Mouse (Mus musculus): ENCODE measurements around the gene Cul3. TPM values are rescaled to one million over a fixed set of nuclear protein-coding genes. Genes with fewer than 3 reads are reported as not detected.
"Not testable (repeated sequence)": the region's sequence is repeated elsewhere in the genome, so short reads cannot be mapped to it uniquely, and the experiment has no call there.

Cul3 gene
- polyA plus RNA-seq (2015; fragmentation: Nextera tagmentation; extraction: Ambion mirVana), result 25.9 and 29.0 TPM in 2 replicates

DNA sequence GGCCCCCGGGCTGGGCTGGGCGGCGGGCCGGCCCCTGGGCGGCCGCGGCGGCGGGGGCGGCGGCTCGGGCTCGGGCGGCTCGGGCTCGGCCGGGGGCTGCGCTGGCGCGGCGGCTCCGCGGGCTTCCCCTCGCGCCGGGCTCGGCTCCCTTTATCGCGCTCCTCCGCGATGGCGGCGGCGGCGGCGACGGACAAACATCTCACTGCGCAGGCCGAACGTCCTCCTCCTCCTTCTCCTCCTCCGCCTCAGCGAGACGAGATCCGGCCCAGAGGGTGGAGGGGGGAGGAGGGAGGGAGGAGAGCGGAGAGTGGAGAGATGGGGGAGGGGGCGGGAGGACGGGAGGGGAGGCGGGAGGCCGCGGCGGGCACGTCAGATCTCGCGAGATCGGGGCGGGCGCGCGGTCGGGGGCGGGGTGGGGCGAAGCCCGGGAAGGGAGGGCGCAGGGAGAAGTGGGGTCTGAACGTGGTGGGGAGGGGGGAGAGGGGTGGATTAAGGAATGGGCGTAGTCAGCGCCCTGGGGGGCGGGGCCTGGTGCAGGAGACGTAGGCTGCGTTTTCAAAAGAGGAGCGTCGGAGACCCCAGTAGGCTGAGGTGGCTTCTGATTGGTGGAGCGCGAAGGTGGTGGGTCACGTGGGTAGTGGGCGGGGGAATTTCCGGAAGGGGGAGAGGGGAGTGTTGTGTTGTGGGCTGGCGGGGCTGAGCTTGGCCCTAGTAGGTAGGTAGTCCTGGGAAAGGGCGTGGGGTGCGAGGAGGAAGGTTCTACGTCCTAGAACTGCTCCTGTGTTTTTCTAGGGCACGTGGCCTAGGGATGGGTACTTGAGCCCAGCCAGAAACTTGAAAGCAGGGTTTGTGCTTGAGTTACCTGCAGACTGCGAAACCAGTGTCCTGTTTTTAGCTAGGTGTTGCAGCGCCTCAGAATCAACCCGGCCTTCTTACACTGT is at the start of gene Cul3:
Cul3 (minus strand) TSS at position 45 of the 941 bp plus-strand sequence.
- Histone ChIP-seq H3K4me2 (peak within 1 kb of the TSS; percentile 72), H3K4me1 (replicated peaks) (peaks cover 30% of the 10 kb centered on the region), H3K36me3 (no peaks in the 10 kb centered on the region), H3K27ac (replicated peaks) (peak within 1 kb of the TSS; percentile 98), H3K27me3 (no peaks in the 10 kb centered on the region), H3K4me3 (peak within 1 kb of the TSS; percentile 97), H3K9ac (peak within 1 kb of the TSS; percentile 97), H3K9me3 (no peaks in the 10 kb centered on the region)
- WGBS, result 1% methylated on average over 56 of the region's 85 CpGs
- peak; percentile 99 for ATAC-seq (ENCODE audit: low FRiP score, low read depth)

DNA sequence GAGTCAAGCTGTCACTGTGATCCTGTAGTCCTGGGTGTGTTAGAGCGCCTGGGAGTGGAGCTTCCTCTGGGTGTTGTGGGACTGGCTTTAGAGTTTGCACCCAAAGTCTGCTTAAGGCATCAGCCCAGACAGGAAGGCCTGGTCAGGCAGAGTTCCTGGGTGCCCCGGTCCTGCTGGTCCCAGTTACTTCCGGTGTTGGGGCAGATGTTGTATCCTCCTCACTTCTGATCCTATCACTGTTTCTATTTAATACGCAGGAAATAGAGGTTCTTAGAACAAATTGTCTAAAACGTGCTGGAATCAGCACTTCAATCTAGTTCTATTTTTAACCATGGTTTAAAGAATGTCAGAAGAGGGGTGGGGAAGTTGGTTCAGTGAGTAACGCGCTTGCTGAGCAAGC is 49.2 kb upstream of the Cul3 start:
- Histone ChIP-seq H3K9me3 (no peaks in the 10 kb centered on the region; the same call in 1 of the 2 replicates), H3K36me3 (no peaks in the 10 kb centered on the region), H3K4me1 (replicated peaks) (no peaks in the 10 kb centered on the region), H3K4me2 (no peak overlapping the region), H3K9ac (no peak overlapping the region), H3K27ac (replicated peaks) (no peak overlapping the region), H3K27me3 (no peaks in the 10 kb centered on the region), H3K4me3 (no peak overlapping the region)
- ATAC-seq (ENCODE audit: low FRiP score, low read depth), result no peak
- WGBS, result 92% methylated on average over 7 of the region's 7 CpGs

DNA sequence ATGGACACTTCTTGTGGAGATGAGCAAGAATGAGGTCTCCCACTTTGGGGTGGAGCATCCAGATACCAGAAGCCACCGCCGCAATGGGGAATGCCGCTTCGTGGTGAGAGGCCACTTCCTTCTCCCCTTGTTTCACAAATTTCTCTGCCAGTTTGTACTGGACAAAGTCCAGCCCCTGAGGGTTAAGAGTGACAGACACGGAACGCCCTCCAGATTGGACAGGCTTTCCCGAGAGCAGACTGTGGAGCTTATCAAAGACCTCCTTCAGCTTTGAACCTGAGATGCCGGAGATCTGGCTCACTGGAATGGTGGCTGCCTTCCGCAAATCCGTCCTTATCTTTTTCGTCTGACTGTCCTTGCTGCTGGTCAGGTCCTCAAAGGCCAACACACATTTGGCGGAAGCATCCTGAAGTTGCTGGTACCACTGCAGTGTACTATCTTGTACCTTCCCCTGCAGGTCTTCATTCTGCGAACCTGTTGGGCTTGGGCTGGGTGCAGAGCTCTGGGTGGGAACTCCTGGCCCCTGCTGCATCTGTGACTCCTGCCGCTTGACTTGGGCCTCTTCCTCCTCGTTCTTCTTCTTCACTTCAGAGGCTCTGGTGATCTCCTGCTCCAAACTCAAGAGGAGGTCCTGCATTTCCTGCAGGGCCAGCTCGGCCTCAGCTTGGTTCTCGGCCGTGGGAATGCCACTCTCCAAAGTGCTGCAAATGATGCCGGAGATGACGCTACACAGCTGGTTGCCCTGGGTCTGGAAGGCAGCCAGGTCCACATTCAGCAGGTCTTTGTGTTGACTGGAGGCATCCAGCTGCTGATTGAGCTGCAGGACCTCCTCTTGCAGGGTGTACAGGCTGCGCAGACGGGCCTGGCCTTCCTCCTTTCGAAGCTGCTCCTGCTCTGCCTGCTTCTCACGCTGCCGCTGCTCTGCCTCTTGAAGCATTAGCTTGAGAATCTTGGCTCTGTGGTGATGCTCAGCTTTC is 43.6 kb upstream of the Cul3 start:
- Histone ChIP-seq H3K27ac (replicated peaks) (no peak overlapping the region), H3K4me1 (replicated peaks) (no peaks in the 10 kb centered on the region), H3K4me2 (no peak overlapping the region), H3K4me3 (no peak overlapping the region), H3K36me3 (no peaks in the 10 kb centered on the region), H3K9ac (no peak overlapping the region), H3K9me3 (no peaks in the 10 kb centered on the region; the same call in 1 of the 2 replicates), H3K27me3 (no peaks in the 10 kb centered on the region)
- no peak for ATAC-seq (ENCODE audit: low FRiP score, low read depth)
- 83% methylated on average over 25 of the region's 25 CpGs for WGBS

DNA sequence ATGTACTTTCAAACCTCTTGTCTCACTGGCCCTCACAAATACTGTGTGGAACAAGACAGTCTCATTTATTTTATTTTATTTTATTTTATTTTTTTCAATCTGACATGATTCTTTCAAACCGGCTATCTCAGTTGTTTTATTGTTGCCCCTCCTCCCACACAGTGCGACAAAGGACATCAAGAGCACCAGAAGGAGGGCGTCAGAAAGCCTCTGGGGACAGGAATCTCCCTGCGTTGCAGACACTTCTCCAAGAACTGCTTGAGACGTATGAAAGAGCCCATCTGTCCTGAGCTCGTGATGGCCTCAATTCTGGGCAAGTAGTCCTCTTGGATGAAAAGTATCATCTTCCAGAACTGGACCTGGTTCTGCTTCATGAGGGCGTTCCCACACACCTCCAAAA is 42.6 kb upstream of the Cul3 start:
- H3K36me3 ChIP-seq, result no peaks in the 10 kb centered on the region
- H3K9me3 ChIP-seq, result no peaks in the 10 kb centered on the region; the same call in 1 of the 2 replicates
- no peak overlapping the region for H3K4me3 ChIP-seq
- WGBS, result 69% methylated on average over 7 of the region's 7 CpGs
- H3K4me1 ChIP-seq (replicated peaks), result no peaks in the 10 kb centered on the region
- no peak for ATAC-seq (ENCODE audit: low FRiP score, low read depth)
- no peak overlapping the region for H3K4me2 ChIP-seq
- no peaks in the 10 kb centered on the region for H3K27me3 ChIP-seq
- H3K9ac ChIP-seq, result no peak overlapping the region
- no peak overlapping the region for H3K27ac ChIP-seq (replicated peaks)

- WGBS, result 30% methylated on average over 4 of the region's 4 CpGs
- no peaks in the 10 kb centered on the region; the same call in 1 of the 2 replicates for H3K9me3 ChIP-seq
- ATAC-seq (ENCODE audit: low FRiP score, low read depth), result no peak
- no peak overlapping the region for H3K27ac ChIP-seq (replicated peaks)
- H3K4me2 ChIP-seq, result no peak overlapping the region
- no peak overlapping the region for H3K4me3 ChIP-seq
- H3K27me3 ChIP-seq, result no peaks in the 10 kb centered on the region
- H3K9ac ChIP-seq, result no peak overlapping the region
- no peaks in the 10 kb centered on the region for H3K36me3 ChIP-seq
- H3K4me1 ChIP-seq (replicated peaks), result no peaks in the 10 kb centered on the region
Observed at GRCm38 (mm10) chr1:80381302-80381701, 41.0 kb upstream of the Cul3 start.

DNA sequence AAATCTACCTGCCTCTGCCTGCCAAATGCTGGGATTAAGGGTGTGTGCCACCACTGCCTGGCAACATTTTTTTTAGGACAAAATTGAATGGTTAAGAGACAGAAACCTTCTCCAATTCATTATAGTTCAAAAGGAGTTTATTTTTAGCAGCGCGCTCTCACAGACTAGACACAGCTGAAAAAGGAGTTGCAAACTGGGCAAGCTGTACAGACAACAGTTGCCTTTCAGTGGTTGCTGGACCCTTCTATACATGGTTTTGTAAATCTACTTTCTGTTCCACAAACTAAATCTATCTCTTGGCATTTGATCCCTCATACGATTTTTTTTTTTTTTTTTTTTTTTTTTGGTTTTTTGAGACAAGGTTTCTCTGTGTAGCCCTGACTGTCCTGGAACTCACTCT is 31.7 kb upstream of the Cul3 start:
- no peaks in the 10 kb centered on the region for H3K4me1 ChIP-seq (replicated peaks)
- no peak overlapping the region for H3K27ac ChIP-seq (replicated peaks)
- no peak overlapping the region for H3K9ac ChIP-seq
- H3K36me3 ChIP-seq, result no peaks in the 10 kb centered on the region
- H3K4me2 ChIP-seq, result no peak overlapping the region
- no peak for ATAC-seq (ENCODE audit: low FRiP score, low read depth)
- 87% methylated on average over 3 of the region's 3 CpGs for WGBS
- no peaks in the 10 kb centered on the region for H3K9me3 ChIP-seq
- H3K4me3 ChIP-seq, result no peak overlapping the region
- H3K27me3 ChIP-seq, result no peaks in the 10 kb centered on the region

GRCm38 (mm10) chr1:80371189-80371889 is 31.1 kb upstream of the Cul3 start:
- Histone ChIP-seq H3K4me1 (replicated peaks) (no peaks in the 10 kb centered on the region), H3K4me3 (no peak overlapping the region), H3K9ac (no peak overlapping the region), H3K27me3 (no peaks in the 10 kb centered on the region), H3K9me3 (no peaks in the 10 kb centered on the region), H3K4me2 (no peak overlapping the region), H3K27ac (replicated peaks) (no peak overlapping the region), H3K36me3 (no peaks in the 10 kb centered on the region)
- WGBS, result 96% methylated on average over 3 of the region's 3 CpGs
- ATAC-seq (ENCODE audit: low FRiP score, low read depth), result no peak

DNA sequence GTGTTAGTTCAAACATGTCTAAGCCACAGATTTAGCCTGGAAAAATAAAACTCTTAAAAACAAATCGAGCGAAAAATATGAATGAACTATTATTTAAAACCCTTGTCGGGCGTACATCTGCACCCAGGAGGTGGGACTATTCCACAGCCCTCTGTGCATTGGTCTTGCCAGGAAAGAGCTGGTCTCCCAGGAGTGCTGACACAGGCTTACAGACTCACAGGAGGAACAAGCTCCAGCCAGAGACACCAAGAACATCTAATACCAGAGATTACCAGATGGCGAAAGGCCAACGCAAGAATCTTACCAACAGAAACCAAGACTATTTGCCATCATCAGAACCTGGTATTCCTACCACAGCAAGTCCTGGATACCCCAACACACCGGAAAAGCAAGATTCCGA is 23.2 kb upstream of the Cul3 start:
- H3K4me3 ChIP-seq, result no peak overlapping the region
- ATAC-seq (ENCODE audit: low FRiP score, low read depth), result no peak
- H3K36me3 ChIP-seq, result no peaks in the 10 kb centered on the region
- H3K9ac ChIP-seq, result no peak overlapping the region
- H3K27me3 ChIP-seq, result no peaks in the 10 kb centered on the region
- H3K27ac ChIP-seq (replicated peaks), result no peak overlapping the region
- H3K4me2 ChIP-seq, result no peak overlapping the region
- no peaks in the 10 kb centered on the region for H3K4me1 ChIP-seq (replicated peaks)
- 91% methylated on average over 8 of the region's 8 CpGs for whole genome bisulfite sequencing
- H3K9me3 ChIP-seq, result no peaks in the 10 kb centered on the region

DNA sequence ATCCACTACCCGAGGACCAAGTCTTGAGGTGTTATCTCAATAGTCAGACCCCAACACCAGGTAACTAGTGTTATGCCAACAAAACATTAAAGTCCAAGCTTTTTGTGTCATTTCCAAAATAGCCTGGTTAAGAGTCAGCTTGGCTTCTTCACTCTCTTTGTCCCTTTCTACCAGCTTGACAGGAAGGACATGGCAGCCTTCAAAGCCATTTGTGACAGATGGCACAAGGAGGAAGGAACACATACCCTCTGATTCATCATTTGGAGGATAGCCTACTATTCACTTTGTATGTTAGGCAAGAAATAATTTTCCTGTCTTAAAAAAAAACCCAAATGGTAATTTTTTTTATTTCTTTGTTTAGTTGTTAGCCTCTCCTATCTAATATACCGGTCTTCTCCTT is 22.7 kb upstream of the Cul3 start:
- ATAC-seq (ENCODE audit: low FRiP score, low read depth), result no peak
- no peak overlapping the region for H3K27ac ChIP-seq (replicated peaks)
- no peak overlapping the region for H3K9ac ChIP-seq
- no peak overlapping the region for H3K4me2 ChIP-seq
- H3K36me3 ChIP-seq, result no peaks in the 10 kb centered on the region
- H3K27me3 ChIP-seq, result no peaks in the 10 kb centered on the region
- no peak overlapping the region for H3K4me3 ChIP-seq
- H3K4me1 ChIP-seq (replicated peaks), result no peaks in the 10 kb centered on the region
- no peaks in the 10 kb centered on the region for H3K9me3 ChIP-seq
- WGBS, result 84% methylated on average over 2 of the region's 2 CpGs

DNA sequence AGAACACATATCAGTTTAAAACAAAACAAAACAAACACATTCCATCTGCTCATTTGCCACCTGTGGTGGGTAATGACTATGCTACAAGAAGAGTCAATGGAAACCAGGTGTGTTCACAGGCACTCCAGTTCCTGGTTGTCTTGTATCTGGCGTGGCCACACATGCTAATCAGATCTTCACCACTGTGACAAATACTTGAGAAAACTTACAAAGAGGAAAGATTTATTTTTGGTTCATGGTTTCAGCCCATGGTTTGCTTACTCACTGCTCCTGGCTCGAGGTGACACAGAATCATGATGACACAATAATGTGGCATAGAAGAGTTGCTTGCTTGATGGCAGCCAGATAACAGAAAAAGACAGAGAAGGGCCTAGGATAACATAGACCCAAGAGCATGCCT is 22.1 kb upstream of the Cul3 start:
- Histone ChIP-seq H3K27me3 (no peaks in the 10 kb centered on the region), H3K4me1 (replicated peaks) (no peaks in the 10 kb centered on the region), H3K36me3 (no peaks in the 10 kb centered on the region), H3K4me3 (no peak overlapping the region), H3K4me2 (no peak overlapping the region), H3K9me3 (no peaks in the 10 kb centered on the region), H3K27ac (replicated peaks) (no peak overlapping the region), H3K9ac (no peak overlapping the region)
- no peak for ATAC-seq (ENCODE audit: low FRiP score, low read depth)
- 76% methylated on average over 2 of the region's 2 CpGs for WGBS

DNA sequence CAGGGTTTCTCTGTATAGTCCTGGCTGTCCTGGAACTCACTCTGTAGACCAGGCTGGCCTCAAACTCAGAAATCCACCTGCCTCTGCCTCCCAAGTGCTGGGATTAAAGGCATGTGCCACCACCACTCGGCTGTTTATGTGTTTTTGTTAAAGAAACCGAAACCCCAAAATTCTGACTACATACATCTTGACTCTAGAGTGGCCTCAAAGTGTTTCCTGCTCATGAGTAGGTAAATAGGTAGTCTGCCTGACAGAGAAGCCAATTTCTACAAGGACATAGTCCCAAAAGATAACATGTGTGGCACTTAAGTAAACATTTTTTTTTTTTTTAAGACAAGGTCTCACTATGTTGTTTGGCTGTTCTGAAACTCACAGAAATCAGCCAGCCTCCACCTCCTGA is 21.5 kb upstream of the Cul3 start:
- not testable (repeated sequence) for H3K4me3 ChIP-seq; H3K4me2 ChIP-seq; H3K9ac ChIP-seq; ATAC-seq (ENCODE audit: low FRiP score, low read depth); H3K36me3 ChIP-seq; H3K27ac ChIP-seq (replicated peaks); H3K27me3 ChIP-seq; H3K4me1 ChIP-seq (replicated peaks); H3K9me3 ChIP-seq
- 90% methylated on average over 2 of the region's 2 CpGs for WGBS
